Mouse (Mus musculus) heart, postnatal 25 days (tissue): ENCODE data around the gene Sfrp2. TPM values are rescaled to one million over a fixed set of nuclear protein-coding genes. Genes with fewer than 3 reads are reported as not detected.

Experiments
- DNase-seq: peaks from one replicate; pipeline ENCODE4 v3.0.0; 2022; ENCODE audit warnings: low spot score
- intact Hi-C: fragments of 180-260 bp; cut with DNase I; formaldehyde crosslinking; loops from one replicate; pipeline ENCODE4 v1.15.1; 2025
- total RNA-seq, 2 experiments: library from RNA; stranded (reverse); gene quantifications; 2 replicates each; pipeline ENCODE4 v1.2.3; 2021

The Sfrp2 gene
- total RNA-seq, 2 experiments from 2014 or later: 5.1 to 7.1 TPM

GRCm38 (mm10) chr3:83816372-83816925, 50.3 kb downstream of the Sfrp2 start:
- no peak for DNase-seq
- intact Hi-C loops: no loop called here

- intact Hi-C loops: no loop called here
- DNase-seq: no peak
Observed at GRCm38 (mm10) chr3:83823774-83824173, 57.7 kb downstream of the Sfrp2 start.

Other genes with a start within 250 kb of the Sfrp2 start
- 1 to 10 TPM; 2.1 to 2.8 TPM for gene Tlr2, start 75.4 kb downstream of the Sfrp2 start, total RNA-seq